Comparison of ENCODE assay signal across 23 mouse cellular contexts in genomic region chr10:41555081-41555480, GRCm38 (mm10). TPM values are rescaled to one million over a fixed set of nuclear protein-coding genes. Genes with fewer than 3 reads are reported as not detected.
DNase-seq lines count a peak whose midpoint lies in the region; ATAC-seq and TF ChIP-seq lines count a peak whose summit lies in the region.
"Had no signal": no experiment of that assay in that cellular context is flagged by ENCODE, and none has a peak within 500 bp of the region (broad histone marks: within the 10 kb centered on the region; RNA-seq: fewer than 3 reads in every experiment).

No protein-coding gene starts in this region.

- no peak for DNase-seq in liver, adult 2 months (ENCODE audit: extremely low read depth, low read depth, low spot score)
- DNase-seq in liver, embryonic 11.5 days (ENCODE audit: low spot score) = no peak
- no peak for DNase-seq in CH12.LX (ENCODE audit: extremely low read depth)
- DNase-seq in left cerebral cortex, postnatal 14 days (ENCODE audit: low spot score in 2 of 2) = no peak
- DNase-seq in urinary bladder, postnatal 36 days (ENCODE audit: low spot score in 2 of 2) = no peak
- DNase-seq: adrenal gland, adult 2 months; adrenal gland, postnatal 10 days; adrenal gland, postnatal 25 days; cerebellum, adult 11 months; cerebellum, adult 18-20 months; cerebellum, adult 8-10 months; cerebellum, adult 9-11 months; cerebellum, postnatal 14 days; cerebellum, postnatal 36 days; embryo, embryonic 11 days had no signal

- peaks cover 16% of the 10 kb centered on the region; the same call in 1 of the 2 replicates for H3K79me2 ChIP-seq in liver, adult 2 months (ENCODE audit: control insufficient read depth, insufficient read depth, low read length)
- H3K79me2 ChIP-seq in CH12.LX (replicated peaks; ENCODE audit: control insufficient read depth, extremely low read depth, insufficient read depth, poor library complexity, severe bottlenecking) = no peaks in the 10 kb centered on the region

- H3K4me1 ChIP-seq in liver, adult 2 months (ENCODE audit: control insufficient read depth, insufficient read depth, low read length) = peaks cover 30% of the 10 kb centered on the region
- no peaks in the 10 kb centered on the region for H3K4me1 ChIP-seq in liver, embryonic 11.5 days (replicated peaks; ENCODE audit: control insufficient read depth, insufficient read depth, low read length)
- H3K4me1 ChIP-seq in CH12.LX (ENCODE audit: control insufficient read depth in 1 of 2, insufficient read depth in 2 of 2) = peaks cover 4 to 39% of the 10 kb centered on the region in 2 experiments

- no peak for TF ChIP-seq RAD21 in CH12.LX (IDR thresholded peaks at IDR 0.05; ENCODE audit: low read depth, low read length)

- H3K36me3 ChIP-seq in liver, adult 2 months (ENCODE audit: control insufficient read depth, insufficient read depth, low read length) = no peaks in the 10 kb centered on the region
- no peaks in the 10 kb centered on the region for H3K36me3 ChIP-seq in liver, embryonic 11.5 days (ENCODE audit: control insufficient read depth, insufficient read depth, low read length)
- no peaks in the 10 kb centered on the region for H3K36me3 ChIP-seq in CH12.LX (replicated peaks in 1 of 2; ENCODE audit: control insufficient read depth in 1 of 2, insufficient read depth in 1 of 2, low read length in 1 of 2)
- H3K36me3 ChIP-seq: embryonic facial prominence, embryonic 12.5 days; embryonic facial prominence, embryonic 15.5 days; forebrain, embryonic 10.5 days; forebrain, embryonic 12.5 days had no signal

- H3K9ac ChIP-seq in liver, adult 2 months (ENCODE audit: low read depth, low read length) = no peak overlapping the region
- no peak overlapping the region for H3K9ac ChIP-seq in liver, embryonic 11.5 days (ENCODE audit: low read depth, low read length)
- no peak overlapping the region for H3K9ac ChIP-seq in CH12.LX (ENCODE audit: insufficient read depth, low read depth)
- H3K9ac ChIP-seq: embryonic facial prominence, embryonic 12.5 days; embryonic facial prominence, embryonic 15.5 days; forebrain, embryonic 12.5 days had no signal

- TF ChIP-seq POLR2A in liver, adult 2 months (IDR thresholded peaks at IDR 0.05; ENCODE audit: extremely low read depth, insufficient read depth, low read length) = no peak
- no peak for TF ChIP-seq POLR2A in CH12.LX (IDR thresholded peaks at IDR 0.05; ENCODE audit: low read depth, low read length)

- peak overlapping the region; percentile 98 for H3K27ac ChIP-seq in liver, adult 2 months (replicated peaks; ENCODE audit: insufficient read depth, low read depth, low read length)
- H3K27ac ChIP-seq in liver, embryonic 11.5 days (ENCODE audit: low read depth, low read length) = no peak overlapping the region
- no peak overlapping the region for H3K27ac ChIP-seq in CH12.LX (ENCODE audit: insufficient read depth, low read depth)
- H3K27ac ChIP-seq: embryonic facial prominence, embryonic 12.5 days; embryonic facial prominence, embryonic 15.5 days; forebrain, embryonic 10.5 days; forebrain, embryonic 12.5 days had no signal

- no peak overlapping the region for H3K4me2 ChIP-seq in liver, embryonic 11.5 days
- no peak overlapping the region for H3K4me2 ChIP-seq in CH12.LX (ENCODE audit: insufficient read depth, low read depth, poor library complexity, severe bottlenecking)
- H3K4me2 ChIP-seq: embryonic facial prominence, embryonic 12.5 days; embryonic facial prominence, embryonic 15.5 days; forebrain, embryonic 12.5 days had no signal

- in situ Hi-C loops in CH12.LX (cut with MboI; ENCODE audit: low pct_ligation_motif_present, low pct_unique_long_range_greater_than_20kb, low sequenced_read_pairs) = no loop called here

- intact Hi-C loops in left cerebral cortex, postnatal 14 days (cut with DNase I) = no loop called here

- dilution Hi-C loops in CH12.LX (cut with MboI; ENCODE audit: extremely low pct_ligation_motif_present, extremely low pct_unique_long_range_greater_than_20kb, low sequenced_read_pairs) = no loop called here

- no peaks in the 10 kb centered on the region for H3K27me3 ChIP-seq in liver, adult 2 months (ENCODE audit: control insufficient read depth, insufficient read depth, low read length)
- no peaks in the 10 kb centered on the region for H3K27me3 ChIP-seq in liver, embryonic 11.5 days (replicated peaks; ENCODE audit: control insufficient read depth, insufficient read depth, low read length)
- no peaks in the 10 kb centered on the region for H3K27me3 ChIP-seq in CH12.LX (replicated peaks)
- H3K27me3 ChIP-seq: embryonic facial prominence, embryonic 12.5 days; embryonic facial prominence, embryonic 15.5 days; forebrain, embryonic 12.5 days had no signal

- peaks cover 2% of the 10 kb centered on the region; the same call in 1 of the 2 replicates for H3K9me3 ChIP-seq in liver, embryonic 11.5 days (ENCODE audit: control insufficient read depth, low read length)
- peaks cover 5% of the 10 kb centered on the region for H3K9me3 ChIP-seq in CH12.LX (replicated peaks; ENCODE audit: low read length)
- H3K9me3 ChIP-seq: embryonic facial prominence, embryonic 12.5 days; forebrain, embryonic 12.5 days had no signal

- TF ChIP-seq CTCF in liver, adult 2 months (IDR thresholded peaks at IDR 0.05; ENCODE audit: low read depth, low read length) = no peak
- TF ChIP-seq CTCF in CH12.LX (conservative IDR thresholded peaks at IDR 0.05 in 1 of 2, IDR thresholded peaks at IDR 0.05 in 1 of 2; ENCODE audit: low read depth in 2 of 2, low read length in 2 of 2) = no peak

- 90% methylated on average over 3 of the region's 3 CpGs for WGBS in liver, adult 2 months
- WGBS in liver, embryonic 11.5 days = 73% methylated on average over 3 of the region's 3 CpGs

- no peak for ATAC-seq in liver, embryonic 11.5 days (replicated peaks; ENCODE audit: low FRiP score)
- ATAC-seq: CD4-positive, CD25-positive, alpha-beta regulatory T cell, adult 4 months; forebrain, embryonic 14.5 days; forebrain, embryonic 16.5 days had no signal

- H3K4me3 ChIP-seq in liver, adult 2 months (ENCODE audit: insufficient read depth, low read depth, low read length) = no peak overlapping the region
- no peak overlapping the region for H3K4me3 ChIP-seq in liver, embryonic 11.5 days (ENCODE audit: low read depth, low read length)
- H3K4me3 ChIP-seq in CH12.LX (replicated peaks in 1 of 3; ENCODE audit: low read depth in 2 of 3, low read length in 2 of 3, poor library complexity in 1 of 3) = no peak overlapping the region
- H3K4me3 ChIP-seq: embryonic facial prominence, embryonic 12.5 days; embryonic facial prominence, embryonic 15.5 days; erythroblast, embryonic 14.5 days; forebrain, embryonic 10.5 days; forebrain, embryonic 12.5 days had no signal

- peak; percentile 7; the same call in 1 of the 2 replicates for TF ChIP-seq EP300 in CH12.LX (IDR thresholded peaks at IDR 0.05; ENCODE audit: low read length)

TF ChIP-seq in CH12.LX, 34 proteins besides CTCF, POLR2A, EP300 and RAD21:
- no peak for TF ChIP-seq SMC3 (IDR thresholded peaks at IDR 0.05; ENCODE audit: low read depth, low read length)
- no peak for TF ChIP-seq MXI1 (IDR thresholded peaks at IDR 0.05; ENCODE audit: low read depth, low read length)
- TF ChIP-seq MAFK (IDR thresholded peaks at IDR 0.05; ENCODE audit: insufficient replicate concordance, low read length) = no peak
- TF ChIP-seq JUN (IDR thresholded peaks at IDR 0.05; ENCODE audit: insufficient read depth, low read depth, low read length) = no peak
- TF ChIP-seq TCF12 (IDR thresholded peaks at IDR 0.05; ENCODE audit: low read depth, low read length) = no peak
- TF ChIP-seq KAT2A (IDR thresholded peaks at IDR 0.05; ENCODE audit: insufficient replicate concordance, low read length) = no peak
- no peak for TF ChIP-seq MEF2A (IDR thresholded peaks at IDR 0.05; ENCODE audit: borderline replicate concordance, low read depth, low read length)
- no peak for TF ChIP-seq ZC3H11A (IDR thresholded peaks at IDR 0.05; ENCODE audit: low read depth, low read length)
- TF ChIP-seq RCOR1 (conservative IDR thresholded peaks at IDR 0.05; ENCODE audit: low read depth, low read length) = no peak
- TF ChIP-seq ETS1 (conservative IDR thresholded peaks at IDR 0.05; ENCODE audit: low read depth, low read length) = no peak
- TF ChIP-seq POLR2AphosphoS2 (IDR thresholded peaks at IDR 0.05; ENCODE audit: low read depth, low read length) = no peak
- no peak for TF ChIP-seq BHLHE40 (IDR thresholded peaks at IDR 0.05; ENCODE audit: low read depth, low read length)
- no peak for TF ChIP-seq E2F4 (IDR thresholded peaks at IDR 0.05; ENCODE audit: insufficient replicate concordance, low read depth, low read length)
TF ChIP-seq in CH12.LX: peak in this region for 0.

RNA-seq across cellular contexts. Expression of gene Cd164, which starts 35.9 kb away (rescaled TPM):
- total RNA-seq in liver, adult 2 months (2014; rRNA removed) = 139 and 155 TPM in 2 replicates
- 161 and 182 TPM in 2 replicates for polyA plus RNA-seq in liver, adult 2 months (2012; rRNA removed)
- 122 and 142 TPM in 2 replicates for polyA plus RNA-seq in liver, embryonic 11.5 days (2014; fragmentation: Nextera tagmentation; extraction: Ambion mirVana)
- 41.0 and 43.6 TPM in 2 replicates for total RNA-seq in CH12.LX (2012; rRNA removed)
- 140 and 151 TPM in 2 replicates for total RNA-seq in CH12.LX (2014; rRNA removed)
- 163 and 191 TPM in 2 replicates for polyA plus RNA-seq in CH12.LX (2012; ENCODE audit: insufficient read length, low read depth)
- total RNA-seq in left cerebral cortex, postnatal 14 days (2021) = 10 to 100 TPM; 56.1 to 57.1 TPM
